Mouse (Mus musculus) heart, adult 2 months (tissue): ENCODE measurements around the gene Tasp1. TPM values are rescaled to one million over a fixed set of nuclear protein-coding genes. Genes with fewer than 3 reads are reported as not detected.
"Not testable (repeated sequence)": the region's sequence is repeated elsewhere in the genome, so short reads cannot be mapped to it uniquely, and the experiment has no call there.

Source experiments
- DNase-seq, 2 experiments: peaks; one replicate each; pipeline ENCODE4 v3.0.0; 2021
- H3K27ac ChIP-seq: fragments of 200-600 bp; 2 replicates; pipeline ENCODE4 v1.8.1; 2022
- H3K27me3 ChIP-seq: fragments of 200-500 bp; 2 replicates; pipeline ENCODE4 v1.6.1; 2012; ENCODE audit warnings: mild to moderate bottlenecking, low read length, inconsistent platforms, mixed read lengths; ENCODE audit not compliant: control insufficient read depth, insufficient read depth
- H3K36me3 ChIP-seq: fragments of 200-500 bp; 2 replicates; pipeline ENCODE4 v1.6.1; 2012; ENCODE audit warnings: low read length, inconsistent platforms; ENCODE audit not compliant: control insufficient read depth, insufficient read depth
- H3K4me1 ChIP-seq: fragments of 200-500 bp; 2 replicates; pipeline ENCODE4 v1.6.1; 2011; ENCODE audit warnings: low read length; ENCODE audit not compliant: control insufficient read depth, insufficient read depth
- H3K4me3 ChIP-seq: fragments of 200-600 bp; 2 replicates; pipeline ENCODE4 v1.8.1; 2022
- H3K79me2 ChIP-seq: fragments of 200-500 bp; replicated peaks from 2 replicates; pipeline ENCODE4 v1.6.1; 2012; ENCODE audit warnings: mild to moderate bottlenecking, inconsistent platforms, low read length, moderate library complexity, mixed read lengths; ENCODE audit not compliant: control insufficient read depth, insufficient read depth
- H3K9ac ChIP-seq: fragments of 200-500 bp; 2 replicates; pipeline ENCODE4 v1.6.1; 2012; ENCODE audit warnings: low read depth, mild to moderate bottlenecking, control low read depth, inconsistent platforms, low read length, mixed read lengths
- CTCF ChIP-seq: fragments of 200-600 bp; IDR thresholded peaks from 2 replicates; pipeline ENCODE4 v1.8.1; 2022; ENCODE audit warnings: antibody characterized with exemption, mild to moderate bottlenecking, moderate library complexity
- EP300 ChIP-seq: fragments of 200-500 bp; IDR thresholded peaks from 2 replicates; pipeline ENCODE4 v1.6.1; 2011; ENCODE audit warnings: low read depth, low read length, control low read depth; ENCODE audit not compliant: insufficient read depth
- POLR2A ChIP-seq: fragments of 200-500 bp; IDR thresholded peaks from 2 replicates; pipeline ENCODE4 v1.6.1; 2011; ENCODE audit warnings: mild to moderate bottlenecking, low read depth, low read length, control low read depth; ENCODE audit not compliant: insufficient read depth
- WGBS: fragments of 180-500 bp; shearing (Covaris S2); methylation state at CpG from one replicate; pipeline ENCODE4 v1.1.7; 2018; 5-methylcytosine and 5-hydroxymethylcytosine counted together
- intact Hi-C: fragments of 180-260 bp; cut with DNase I; formaldehyde crosslinking; loops from one replicate; pipeline ENCODE4 v1.15.1; 2025
- polyA plus RNA-seq: library from polyadenylated mRNA; depleted of rRNA; stranded (reverse); fragments of >200 nt; gene quantifications from 2 replicates; pipeline ENCODE4 v1.2.3, GENCODE M21; 2012
- total RNA-seq, 2 experiments: library from RNA; stranded (reverse); gene quantifications; 2 replicates each; pipeline ENCODE4 v1.2.3; 2021

Tasp1 gene
- total and polyA plus RNA-seq, 3 experiments = 2.9 to 7.6 (median 6.6) TPM

- H3K4me3 ChIP-seq = no peak overlapping the region
- H3K79me2 ChIP-seq = no peaks in the 10 kb centered on the region
- no peak overlapping the region for H3K27ac ChIP-seq
- peak in 1 of 2 experiments; percentile 4 for DNase-seq
- H3K9ac ChIP-seq = no peak overlapping the region
- no peaks in the 10 kb centered on the region for H3K36me3 ChIP-seq
- TF ChIP-seq EP300 = no peak
- TF ChIP-seq CTCF = no peak
- no peak for TF ChIP-seq POLR2A
- intact Hi-C loops = no loop called here
- H3K27me3 ChIP-seq = no peaks in the 10 kb centered on the region
- H3K4me1 ChIP-seq = no peaks in the 10 kb centered on the region
- 94% methylated on average over 10 of the region's 10 CpGs for WGBS
Observed at GRCm38 (mm10) chr2:140042081-140042480, 24.5 kb downstream of the Tasp1 start.

- Histone ChIP-seq H3K27ac (no peak overlapping the region), H3K79me2 (no peaks in the 10 kb centered on the region), H3K4me1 (no peaks in the 10 kb centered on the region), H3K36me3 (no peaks in the 10 kb centered on the region), H3K4me3 (no peak overlapping the region), H3K9ac (no peak overlapping the region), H3K27me3 (no peaks in the 10 kb centered on the region)
- WGBS = 91% methylated on average over 2 of the region's 2 CpGs
- DNase-seq = no peak
- TF ChIP-seq CTCF (no peak), POLR2A (no peak), EP300 (no peak)
- intact Hi-C loops = no loop called here
Observed at GRCm38 (mm10) chr2:140037459-140037858, 29.1 kb downstream of the Tasp1 start.

GRCm38 (mm10) chr2:140036854-140037253 lies 29.8 kb downstream of the Tasp1 start:
- no peaks in the 10 kb centered on the region for H3K36me3 ChIP-seq
- no peak for DNase-seq
- no peak for TF ChIP-seq CTCF
- no peak for TF ChIP-seq EP300
- no peak for TF ChIP-seq POLR2A
- H3K9ac ChIP-seq = no peak overlapping the region
- H3K79me2 ChIP-seq = no peaks in the 10 kb centered on the region
- intact Hi-C loops = no loop called here
- no peak overlapping the region for H3K4me3 ChIP-seq
- H3K27ac ChIP-seq = no peak overlapping the region
- H3K4me1 ChIP-seq = no peaks in the 10 kb centered on the region
- no peaks in the 10 kb centered on the region for H3K27me3 ChIP-seq

DNA sequence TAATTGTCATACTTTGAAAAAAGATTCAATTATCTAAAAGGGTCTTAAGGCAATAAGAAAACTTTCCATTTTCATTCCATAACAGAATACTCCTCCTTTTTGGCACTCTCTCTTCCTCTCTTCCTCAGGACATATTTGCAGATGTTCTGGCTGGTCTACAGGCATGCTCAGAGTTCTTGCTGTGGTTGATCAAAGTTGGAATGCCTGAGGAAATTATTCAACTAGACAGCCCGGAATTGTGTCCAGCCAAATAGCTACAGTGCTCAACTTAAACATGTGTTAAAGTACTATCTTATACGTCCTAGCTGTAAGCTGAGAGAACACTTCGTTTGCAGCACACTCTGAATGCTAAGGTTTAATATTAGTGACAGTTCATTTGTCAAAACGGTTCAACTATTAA lies 41.7 kb downstream of the Tasp1 start:
- no peaks in the 10 kb centered on the region for H3K27me3 ChIP-seq
- H3K4me3 ChIP-seq = no peak overlapping the region
- no peaks in the 10 kb centered on the region for H3K79me2 ChIP-seq
- no peak for DNase-seq
- H3K4me1 ChIP-seq = no peaks in the 10 kb centered on the region
- H3K27ac ChIP-seq = no peak overlapping the region
- 52% methylated on average over 4 of the region's 4 CpGs for WGBS
- intact Hi-C loops = no loop called here
- no peaks in the 10 kb centered on the region for H3K36me3 ChIP-seq
- no peak for TF ChIP-seq EP300
- no peak for TF ChIP-seq POLR2A
- no peak for TF ChIP-seq CTCF
- no peak overlapping the region for H3K9ac ChIP-seq

DNA sequence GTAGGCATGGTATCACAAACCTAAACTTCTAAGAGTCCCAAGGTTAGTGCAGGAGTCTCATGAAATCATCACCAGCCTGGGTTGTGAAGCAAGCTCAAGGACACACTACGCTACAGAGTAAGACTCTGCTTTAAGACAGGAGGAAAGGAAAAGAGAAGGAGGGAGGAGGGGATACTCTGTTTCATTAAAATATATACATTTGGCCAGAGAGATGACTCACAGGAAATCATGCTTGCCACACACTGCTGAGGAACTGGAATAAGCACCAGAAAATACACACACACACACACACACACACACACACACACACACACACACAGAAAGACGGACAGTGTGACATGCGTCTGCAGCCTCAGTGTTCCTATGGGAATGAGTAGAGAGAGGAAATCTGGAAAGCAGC lies 59.2 kb downstream of the Tasp1 start:
- no peak overlapping the region for H3K9ac ChIP-seq
- no peak for DNase-seq
- no peak overlapping the region for H3K4me3 ChIP-seq
- H3K79me2 ChIP-seq = no peaks in the 10 kb centered on the region
- intact Hi-C loops = no loop called here
- no peak for TF ChIP-seq CTCF
- TF ChIP-seq POLR2A = no peak
- TF ChIP-seq EP300 = no peak
- no peaks in the 10 kb centered on the region for H3K27me3 ChIP-seq
- 71% methylated on average over 3 of the region's 3 CpGs for WGBS
- no peak overlapping the region for H3K27ac ChIP-seq
- no peaks in the 10 kb centered on the region for H3K4me1 ChIP-seq
- no peaks in the 10 kb centered on the region for H3K36me3 ChIP-seq

DNA sequence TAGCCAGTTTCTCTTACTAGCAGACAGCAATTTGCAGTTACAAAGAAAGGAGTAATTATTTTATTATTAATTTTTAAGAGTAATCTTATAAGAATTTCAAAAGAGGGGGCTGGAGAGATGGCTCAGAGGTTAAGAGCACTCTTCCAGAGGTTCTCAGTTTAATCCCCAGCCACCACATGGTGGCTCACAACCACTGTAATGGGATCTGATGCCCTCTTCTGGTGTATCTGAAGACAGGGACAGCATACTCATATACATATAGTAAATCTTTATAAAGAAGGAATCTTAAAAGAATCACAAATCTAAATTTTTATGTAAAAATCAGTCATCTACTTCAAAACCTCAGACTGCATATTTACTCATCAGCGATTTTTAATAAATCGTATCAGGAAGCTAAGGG lies 68.4 kb downstream of the Tasp1 start:
- no peaks in the 10 kb centered on the region for H3K36me3 ChIP-seq
- H3K9ac ChIP-seq = no peak overlapping the region
- no peaks in the 10 kb centered on the region for H3K4me1 ChIP-seq
- TF ChIP-seq EP300 (no peak), CTCF (no peak), POLR2A (no peak)
- H3K79me2 ChIP-seq = no peaks in the 10 kb centered on the region
- 97% methylated on average over 2 of the region's 2 CpGs for WGBS
- no peak overlapping the region for H3K27ac ChIP-seq
- DNase-seq = no peak
- no peaks in the 10 kb centered on the region for H3K27me3 ChIP-seq
- no peak overlapping the region for H3K4me3 ChIP-seq
- intact Hi-C loops = no loop called here

- H3K9ac ChIP-seq, H3K4me1 ChIP-seq, H3K27me3 ChIP-seq, H3K36me3 ChIP-seq, intact Hi-C loops, H3K79me2 ChIP-seq, H3K4me3 ChIP-seq, H3K27ac ChIP-seq, DNase-seq: not testable (repeated sequence)
- TF ChIP-seq CTCF = peak; percentile 48
- whole genome bisulfite sequencing = 100% methylated on average over 1 of the region's 1 CpGs
Observed at GRCm38 (mm10) chr2:139989907-139990306, 76.7 kb downstream of the Tasp1 start.
